In the genomic region with DNA sequence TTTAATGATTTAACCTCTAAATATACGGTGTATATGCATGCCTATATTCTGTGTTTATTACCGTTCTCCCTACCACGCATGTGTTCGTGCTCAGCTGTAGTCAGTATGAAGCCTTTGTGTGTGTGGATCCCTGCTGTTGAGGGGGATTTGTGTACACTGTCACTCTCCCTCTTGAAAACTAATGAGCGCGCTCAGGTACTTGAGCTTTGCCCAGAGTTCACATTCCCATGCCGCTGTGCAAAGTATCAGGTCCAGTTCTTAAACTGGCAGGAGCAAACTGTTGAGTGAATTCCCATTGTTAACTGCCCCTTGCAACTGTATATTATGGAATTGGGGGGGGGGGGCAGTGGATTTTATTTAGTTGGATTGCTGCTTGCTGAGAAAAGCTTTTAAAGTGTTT, we compare ENCODE assay signal across 26 mouse cellular contexts. TPM values are rescaled to one million over a fixed set of nuclear protein-coding genes. Genes with fewer than 3 reads are reported as not detected.
DNase-seq lines count a peak whose midpoint lies in the region; ATAC-seq lines count a peak whose summit lies in the region.
"Had no signal": no experiment of that assay in that cellular context is flagged by ENCODE, and none has a peak within 500 bp of the region (broad histone marks: within the 10 kb centered on the region; RNA-seq: fewer than 3 reads in every experiment).

No protein-coding gene starts in this region.

- no peak for ATAC-seq in kidney, embryonic 14.5 days (ENCODE audit: low FRiP score, low TSS enrichment)
- no peak for ATAC-seq in hindbrain, embryonic 12.5 days (ENCODE audit: low FRiP score)
- ATAC-seq: forebrain, embryonic 15.5 days had no signal

- H3K9me3 ChIP-seq in kidney, embryonic 14.5 days (ENCODE audit: control insufficient read depth, low read length), result no peaks in the 10 kb centered on the region
- no peaks in the 10 kb centered on the region for H3K9me3 ChIP-seq in hindbrain, embryonic 12.5 days (replicated peaks)
- H3K9me3 ChIP-seq: embryonic facial prominence, embryonic 10.5 days; embryonic facial prominence, embryonic 13.5 days; forebrain, embryonic 12.5 days; forebrain, embryonic 15.5 days; heart, embryonic 10.5 days; heart, embryonic 13.5 days; hindbrain, embryonic 15.5 days had no signal

- no peak overlapping the region for H3K4me2 ChIP-seq in kidney, embryonic 14.5 days (replicated peaks; ENCODE audit: low read depth, low read length)
- H3K4me2 ChIP-seq in hindbrain, embryonic 12.5 days (replicated peaks), result no peak overlapping the region
- H3K4me2 ChIP-seq: embryonic facial prominence, embryonic 13.5 days; forebrain, embryonic 12.5 days; forebrain, embryonic 15.5 days; heart, embryonic 13.5 days; hindbrain, embryonic 15.5 days had no signal

- H3K4me3 ChIP-seq in kidney, embryonic 14.5 days (ENCODE audit: low read length), result no peak overlapping the region
- no peak overlapping the region for H3K4me3 ChIP-seq in hindbrain, embryonic 12.5 days
- H3K4me3 ChIP-seq: embryonic facial prominence, embryonic 10.5 days; embryonic facial prominence, embryonic 13.5 days; erythroblast, embryonic 14.5 days; forebrain, embryonic 12.5 days; forebrain, embryonic 15.5 days; heart, adult 2 months; heart, embryonic 10.5 days; heart, embryonic 13.5 days; hindbrain, embryonic 15.5 days had no signal

- peak; percentile 41 for DNase-seq in kidney, adult 11 months
- peak; percentile 38 to 40 for DNase-seq in kidney, adult 8-10 months
- no peak for DNase-seq in kidney, postnatal 4 days
- peak; percentile 20 to 40 for DNase-seq in kidney, postnatal 25 days
- DNase-seq: adrenal gland, adult 8-10 months; adrenal gland, postnatal 36 days; cerebellum, adult 11-12 months; cerebellum, adult 8-10 months; cerebellum, postnatal 10 days; cerebellum, postnatal 36 days; embryo, embryonic 11 days; gastrocnemius, postnatal 10 days; gastrocnemius, postnatal 36 days; heart, postnatal 14 days; heart, postnatal 4 days had no signal

- H3K9ac ChIP-seq in kidney, embryonic 14.5 days (ENCODE audit: low read depth, low read length), result no peak overlapping the region
- no peak overlapping the region for H3K9ac ChIP-seq in hindbrain, embryonic 12.5 days
- H3K9ac ChIP-seq: embryonic facial prominence, embryonic 13.5 days; forebrain, embryonic 12.5 days; forebrain, embryonic 15.5 days; heart, embryonic 13.5 days; hindbrain, embryonic 15.5 days had no signal

- peaks cover 66% of the 10 kb centered on the region for H3K36me3 ChIP-seq in kidney, embryonic 14.5 days (ENCODE audit: control insufficient read depth, insufficient read depth, low read length)
- H3K36me3 ChIP-seq in hindbrain, embryonic 12.5 days, result peaks cover 67% of the 10 kb centered on the region

- no peak overlapping the region for H3K27ac ChIP-seq in kidney, embryonic 14.5 days (ENCODE audit: low read depth, low read length)
- H3K27ac ChIP-seq in hindbrain, embryonic 12.5 days, result no peak overlapping the region
- H3K27ac ChIP-seq: embryonic facial prominence, embryonic 10.5 days; embryonic facial prominence, embryonic 13.5 days; forebrain, embryonic 12.5 days; forebrain, embryonic 15.5 days; heart, adult 2 months; heart, embryonic 10.5 days; heart, embryonic 13.5 days; hindbrain, embryonic 15.5 days had no signal

- WGBS in kidney, embryonic 14.5 days, result 97% methylated on average over 7 of the region's 7 CpGs
- 92% methylated on average over 7 of the region's 7 CpGs for WGBS in hindbrain, embryonic 12.5 days

- H3K27me3 ChIP-seq in kidney, embryonic 14.5 days (ENCODE audit: control insufficient read depth, insufficient read depth, low read length), result no peaks in the 10 kb centered on the region
- H3K27me3 ChIP-seq in hindbrain, embryonic 12.5 days, result no peaks in the 10 kb centered on the region
- H3K27me3 ChIP-seq: embryonic facial prominence, embryonic 13.5 days; forebrain, embryonic 12.5 days; forebrain, embryonic 15.5 days; heart, embryonic 13.5 days; hindbrain, embryonic 15.5 days had no signal

- no peaks in the 10 kb centered on the region for H3K4me1 ChIP-seq in kidney, embryonic 14.5 days (ENCODE audit: control insufficient read depth, insufficient read depth, low read length)
- no peaks in the 10 kb centered on the region for H3K4me1 ChIP-seq in hindbrain, embryonic 12.5 days
- H3K4me1 ChIP-seq: embryonic facial prominence, embryonic 10.5 days; embryonic facial prominence, embryonic 13.5 days; forebrain, embryonic 12.5 days; forebrain, embryonic 15.5 days; heart, embryonic 10.5 days; heart, embryonic 13.5 days; hindbrain, embryonic 15.5 days had no signal

RNA-seq across cellular contexts. Expression of a gene that starts 32.6 kb away (rescaled TPM):
- 116 and 146 TPM in 2 replicates for polyA plus RNA-seq in kidney, embryonic 14.5 days (2014; fragmentation: Nextera tagmentation; extraction: Ambion mirVana)
- polyA plus RNA-seq in hindbrain, embryonic 12.5 days (2016; fragmentation: Nextera tagmentation; extraction: Ambion mirVana), result 162 and 169 TPM in 2 replicates

Comparison
In these comparisons a context has a peak if more than half of its experiments do, and no peak if none do; other contexts are left out.
1. DNase-seq: peak in kidney, adult 11 months (single experiment), kidney, adult 8-10 months (2 of 2) and kidney, postnatal 25 days (2 of 2); none in kidney, postnatal 4 days (0 of 2).